Mouse (Mus musculus) lung, embryonic 16.5 days (tissue): Measurements from ENCODE around the gene Ms4a4a. TPM values are rescaled to one million over a fixed set of nuclear protein-coding genes. Genes with fewer than 3 reads are reported as not detected.
"Not testable (repeated sequence)": the region's sequence is repeated elsewhere in the genome, so short reads cannot be mapped to it uniquely, and the experiment has no call there.

Source experiments
- ATAC-seq: fragments of 200-750 bp; cut with Nextera tagmentation; 2 replicates; pipeline ENCODE4 v1.8.0; 2017; ENCODE audit warnings: low read depth, mild to moderate bottlenecking, moderate library complexity
- H3K27ac ChIP-seq: fragments of 300-500 bp; sonication (generic); 2 replicates; pipeline ENCODE4 v1.5.1; 2014; ENCODE audit warnings: mild to moderate bottlenecking, control low read depth, low read length
- H3K27me3 ChIP-seq: fragments of 300-500 bp; sonication (generic); 2 replicates; pipeline ENCODE4 v1.6.1; 2014; ENCODE audit warnings: low read depth, low read length, mixed read lengths; ENCODE audit not compliant: control insufficient read depth, insufficient read depth
- H3K36me3 ChIP-seq: fragments of 300-500 bp; sonication (generic); 2 replicates; pipeline ENCODE4 v1.6.1; 2014; ENCODE audit warnings: low read length; ENCODE audit not compliant: control insufficient read depth, insufficient read depth
- H3K4me1 ChIP-seq: fragments of 300-500 bp; sonication (generic); replicated peaks from 2 replicates; pipeline ENCODE4 v1.6.1; 2014; ENCODE audit warnings: low read length, mixed read lengths; ENCODE audit not compliant: control insufficient read depth, insufficient read depth
- H3K4me2 ChIP-seq: fragments of 300-500 bp; sonication (generic); 2 replicates; pipeline ENCODE4 v1.6.1; 2014; ENCODE audit warnings: low read depth, low read length, control low read depth
- H3K4me3 ChIP-seq: fragments of 300-500 bp; sonication (generic); 2 replicates; pipeline ENCODE4 v1.5.1; 2014; ENCODE audit warnings: mild to moderate bottlenecking, low read length, control low read depth
- H3K9ac ChIP-seq: fragments of 300-500 bp; sonication (generic); 2 replicates; pipeline ENCODE4 v1.6.1; 2014; ENCODE audit warnings: low read length, control low read depth
- H3K9me3 ChIP-seq: fragments of 300-500 bp; sonication (generic); 2 replicates; pipeline ENCODE4 v1.6.1; 2016; ENCODE audit warnings: low read length; ENCODE audit not compliant: control insufficient read depth
- WGBS: fragments of 180-500 bp; shearing (Covaris S2); extraction: QIAGEN DNeasy Blood & Tissue Kit; methylation state at CpG from one replicate; pipeline ENCODE4 v1.1.7; 2014; 5-methylcytosine and 5-hydroxymethylcytosine counted together
- polyA plus RNA-seq: library from polyadenylated mRNA; unstranded; fragments of >200 nt; fragmentation: Nextera tagmentation; extraction: Ambion mirVana; gene quantifications from 2 replicates; pipeline ENCODE4 v1.2.1, GENCODE M21; 2015

The Ms4a4a gene
- polyA plus RNA-seq, 1 experiment from 2014 or later: 6.1 TPM

GRCm38 (mm10) chr19:11414084-11414483 is 38.8 kb downstream of the Ms4a4a start:
- Histone ChIP-seq H3K36me3 (no peaks in the 10 kb centered on the region), H3K27me3 (no peaks in the 10 kb centered on the region), H3K9ac (no peak overlapping the region), H3K27ac (no peak overlapping the region), H3K9me3 (no peaks in the 10 kb centered on the region), H3K4me3 (no peak overlapping the region), H3K4me1 (no peaks in the 10 kb centered on the region), H3K4me2 (no peak overlapping the region)
- WGBS: 80% methylated on average over 1 of the region's 1 CpGs
- ATAC-seq: no peak

DNA sequence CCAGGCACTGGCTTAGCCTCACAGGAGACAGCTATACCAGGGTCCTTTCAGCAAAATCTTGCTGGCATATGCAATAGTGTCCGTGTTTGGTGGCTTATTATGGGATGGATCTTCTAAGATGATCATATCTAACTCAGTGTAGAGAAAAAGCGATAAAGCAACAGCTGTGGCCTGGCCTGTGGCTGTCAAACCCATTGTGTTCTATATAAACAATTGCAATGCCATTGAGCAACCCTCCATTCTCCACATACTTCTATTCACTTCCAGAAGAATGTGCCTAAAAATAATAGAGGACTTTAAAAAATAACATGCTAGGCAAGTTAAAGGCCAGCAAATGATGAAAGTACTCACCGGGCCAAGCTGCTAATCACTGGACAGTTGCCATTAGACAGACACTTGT is 40.3 kb downstream of the Ms4a4a start:
- Histone ChIP-seq H3K4me3 (no peak overlapping the region), H3K36me3 (no peaks in the 10 kb centered on the region), H3K4me1 (no peaks in the 10 kb centered on the region), H3K9me3 (no peaks in the 10 kb centered on the region), H3K27ac (no peak overlapping the region), H3K9ac (no peak overlapping the region), H3K4me2 (no peak overlapping the region), H3K27me3 (no peaks in the 10 kb centered on the region)
- 53% methylated on average over 3 of the region's 3 CpGs for WGBS
- peak; percentile 52; the same call in 1 of the 2 replicates for ATAC-seq

DNA sequence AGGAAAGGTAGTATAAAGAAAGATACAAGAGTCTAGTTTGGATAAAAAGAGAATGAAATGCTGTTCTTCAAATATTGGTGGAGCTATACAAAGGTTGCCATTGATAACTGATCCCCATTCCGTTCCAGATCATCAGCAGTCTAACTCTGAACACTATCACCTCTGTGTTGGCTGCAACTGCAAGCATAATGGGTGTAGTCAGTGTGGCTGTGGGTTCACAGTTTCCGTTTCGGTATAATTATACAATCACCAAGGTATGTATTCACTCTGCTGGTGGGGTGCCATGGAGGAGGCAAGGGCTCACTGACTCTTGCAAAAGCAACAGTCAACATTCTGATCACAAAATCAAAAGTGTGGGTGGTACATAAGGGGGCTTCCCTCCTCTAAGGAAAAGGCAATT is 43.5 kb downstream of the Ms4a4a start:
- H3K4me2 ChIP-seq, H3K4me1 ChIP-seq, H3K27ac ChIP-seq, H3K36me3 ChIP-seq, ATAC-seq, H3K27me3 ChIP-seq, H3K9me3 ChIP-seq, H3K4me3 ChIP-seq, H3K9ac ChIP-seq: not testable (repeated sequence)
- WGBS: 68% methylated on average over 1 of the region's 3 CpGs

GRCm38 (mm10) chr19:11431209-11431608 is 55.9 kb downstream of the Ms4a4a start:
- H3K36me3 ChIP-seq, H3K9me3 ChIP-seq, H3K4me3 ChIP-seq, H3K4me1 ChIP-seq, H3K4me2 ChIP-seq, H3K27me3 ChIP-seq, ATAC-seq, H3K27ac ChIP-seq, H3K9ac ChIP-seq: not testable (repeated sequence)
- 85% methylated on average over 1 of the region's 1 CpGs for WGBS

GRCm38 (mm10) chr19:11435058-11435834 is 59.9 kb downstream of the Ms4a4a start:
- Histone ChIP-seq H3K9me3 (no peaks in the 10 kb centered on the region), H3K27ac (no peak overlapping the region), H3K9ac (no peak overlapping the region), H3K4me3 (no peak overlapping the region), H3K4me1 (no peaks in the 10 kb centered on the region), H3K27me3 (no peaks in the 10 kb centered on the region), H3K4me2 (no peak overlapping the region), H3K36me3 (no peaks in the 10 kb centered on the region)
- no peak for ATAC-seq
- 77% methylated on average over 4 of the region's 4 CpGs for WGBS

Other genes starting within 250 kb of the Ms4a4a start
- gene 1700017D01Rik, start 244.6 kb upstream of the Ms4a4a start, polyA plus RNA-seq: not detected in 2 replicates
- gene 1700025F22Rik, start 210.2 kb upstream of the Ms4a4a start, polyA plus RNA-seq: not detected in 2 replicates
- gene Ms4a13, start 178.8 kb upstream of the Ms4a4a start, polyA plus RNA-seq: not detected in 2 replicates
- gene Ms4a12, start 143.1 kb upstream of the Ms4a4a start, polyA plus RNA-seq: not detected in 2 replicates
- gene Ms4a1, start 109.3 kb upstream of the Ms4a4a start, polyA plus RNA-seq: not detected in 2 replicates
- not detected in 2 replicates for gene Ms4a5, start 91.7 kb upstream of the Ms4a4a start, polyA plus RNA-seq
- gene Ms4a14, start 61.1 kb upstream of the Ms4a4a start, polyA plus RNA-seq: 0.09 TPM in 1 of 2 replicates, not detected in the other
- gene Ms4a7, start 39.4 kb upstream of the Ms4a4a start, polyA plus RNA-seq: 3.3 and 3.6 TPM in 2 replicates
- gene Ms4a4c, start 29.2 kb downstream of the Ms4a4a start, polyA plus RNA-seq: 0.62 and 0.78 TPM in 2 replicates
- gene Ms4a4b, start 68.0 kb downstream of the Ms4a4a start, polyA plus RNA-seq: 0.30 and 0.38 TPM in 2 replicates
- 7.4 and 8.3 TPM in 2 replicates for gene Ms4a6c, start 93.8 kb downstream of the Ms4a4a start, polyA plus RNA-seq
- gene Gm8369, start 110.4 kb downstream of the Ms4a4a start, polyA plus RNA-seq: not detected in 2 replicates
- gene Ms4a6b, start 141.0 kb downstream of the Ms4a4a start, polyA plus RNA-seq: 5.5 and 5.6 TPM in 2 replicates
- gene Ms4a4d, start 161.3 kb downstream of the Ms4a4a start, polyA plus RNA-seq: 2.1 and 2.7 TPM in 2 replicates
- gene Ms4a6d, start 229.3 kb downstream of the Ms4a4a start, polyA plus RNA-seq: 5.7 and 6.8 TPM in 2 replicates
- gene Ms4a2, start 248.2 kb downstream of the Ms4a4a start, polyA plus RNA-seq: 0.20 and 0.35 TPM in 2 replicates